Mouse (Mus musculus) ES-E14 (cell line): Measurements from ENCODE around the gene Spon1. TPM values are rescaled to one million over a fixed set of nuclear protein-coding genes. Genes with fewer than 3 reads are reported as not detected.

Source experiments
- DNase-seq: peaks from one replicate; pipeline ENCODE4 v3.0.0-alpha.2; 2013; ENCODE audit warnings: low read depth, low spot score
- H3K27ac ChIP-seq: 2 replicates; pipeline ENCODE4 v1.5.1; 2012; ENCODE audit warnings: low read depth, mild to moderate bottlenecking, low read length, moderate library complexity, mixed read lengths; ENCODE audit not compliant: poor library complexity, insufficient read depth, severe bottlenecking
- H3K36me3 ChIP-seq: 2 replicates; pipeline ENCODE4 v1.6.1; 2012; ENCODE audit warnings: mild to moderate bottlenecking, low read length, moderate library complexity, mixed read lengths; ENCODE audit not compliant: control insufficient read depth, poor library complexity, insufficient read depth, severe bottlenecking
- H3K4me1 ChIP-seq, 2 experiments: fragments of 150-350 bp in 1 of 2; sonication (generic) in 1 of 2; 2 replicates each; pipeline ENCODE4 v1.6.1; 2012; ENCODE audit warnings: low read length in 2 of 2, mild to moderate bottlenecking in 1 of 2, mixed read lengths in 1 of 2; ENCODE audit not compliant: control insufficient read depth in 2 of 2, insufficient read depth in 2 of 2, poor library complexity in 1 of 2
- H3K4me3 ChIP-seq, 2 experiments: fragments of 150-350 bp in 1 of 2; sonication (generic) in 1 of 2; 2 replicates each; pipeline ENCODE4 v1.5.1; 2012; ENCODE audit warnings: low read length in 2 of 2, low read depth in 1 of 2, mild to moderate bottlenecking in 1 of 2, mixed read lengths in 1 of 2; ENCODE audit not compliant: insufficient read depth in 1 of 2, poor library complexity in 1 of 2, severe bottlenecking in 1 of 2
- H3K9ac ChIP-seq: 2 replicates; pipeline ENCODE4 v1.6.1; 2012; ENCODE audit warnings: low read depth, mild to moderate bottlenecking, low read length, mixed read lengths; ENCODE audit not compliant: poor library complexity, insufficient read depth, severe bottlenecking
- H3K9me3 ChIP-seq: fragments of 150-350 bp; sonication (generic); 2 replicates; pipeline ENCODE4 v1.6.1; 2012; ENCODE audit warnings: low read depth, mild to moderate bottlenecking, low read length; ENCODE audit not compliant: control insufficient read depth, insufficient read depth
- CHD2 ChIP-seq: IDR thresholded peaks from 2 replicates; pipeline ENCODE4 v1.6.1; 2014; ENCODE audit warnings: mild to moderate bottlenecking, low read depth, low read length, inconsistent platforms
- HCFC1 ChIP-seq: IDR thresholded peaks from 2 replicates; pipeline ENCODE4 v1.6.1; 2012; ENCODE audit warnings: low read length, inconsistent platforms, borderline replicate concordance; ENCODE audit not compliant: insufficient read depth
- MAFK ChIP-seq: IDR thresholded peaks from 2 replicates; pipeline ENCODE4 v1.6.1; 2014; ENCODE audit warnings: mild to moderate bottlenecking, low read depth, low read length, inconsistent platforms; ENCODE audit not compliant: insufficient read depth
- ZC3H11A ChIP-seq: IDR thresholded peaks from 2 replicates; pipeline ENCODE4 v1.6.1; 2012; ENCODE audit warnings: low read depth, mild to moderate bottlenecking, inconsistent platforms, low read length, borderline replicate concordance
- ZNF384 ChIP-seq: IDR thresholded peaks from 2 replicates; pipeline ENCODE4 v1.6.1; 2012; ENCODE audit warnings: low read depth, low read length, inconsistent platforms
- in situ Hi-C, 2 experiments: fragments of 600-800 bp; cut with MboI; formaldehyde crosslinking; loops; one replicate each; pipeline ENCODE4 v1.15.1; 2025; ENCODE audit warnings: low sequenced_read_pairs in 2 of 2, inconsistent platforms in 1 of 2; ENCODE audit not compliant: unreplicated experiment in 2 of 2
- total RNA-seq: library from RNA; depleted of rRNA; stranded (reverse); fragments of 300-350 nt; gene quantifications from 2 replicates; pipeline ENCODE4 v1.2.3, GENCODE M21; 2012

The Spon1 gene
- total RNA-seq, 1 experiment: 0.13 TPM

DNA sequence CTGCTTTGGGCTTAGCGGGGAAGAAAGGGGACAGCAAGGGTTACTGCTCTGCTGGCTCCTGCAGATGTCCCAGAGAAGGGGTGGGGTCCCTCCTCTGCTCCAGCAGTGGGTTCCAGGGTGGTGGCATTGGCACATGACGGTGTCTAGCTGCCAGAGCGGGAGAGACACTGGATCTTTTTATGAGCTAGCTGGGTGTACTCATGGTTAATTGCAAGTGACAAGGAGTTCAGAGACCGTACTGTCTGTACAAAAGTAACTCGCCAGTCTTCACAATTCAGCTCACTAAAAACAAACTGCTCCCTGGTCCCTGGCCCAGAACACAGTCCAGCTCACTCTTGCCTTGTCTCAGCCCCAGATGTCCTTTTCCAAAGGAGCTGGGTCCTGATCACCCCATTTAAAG is 26.2 kb downstream of the Spon1 start:
- TF ChIP-seq HCFC1 (no peak), ZC3H11A (no peak), ZNF384 (no peak)
- Histone ChIP-seq H3K9ac (no peak overlapping the region), H3K27ac (no peak overlapping the region), H3K4me1 (no peaks in the 10 kb centered on the region), H3K9me3 (no peaks in the 10 kb centered on the region), H3K36me3 (no peaks in the 10 kb centered on the region), H3K4me3 (no peak overlapping the region)
- in situ Hi-C loops: no loop called here
- no peak for DNase-seq

DNA sequence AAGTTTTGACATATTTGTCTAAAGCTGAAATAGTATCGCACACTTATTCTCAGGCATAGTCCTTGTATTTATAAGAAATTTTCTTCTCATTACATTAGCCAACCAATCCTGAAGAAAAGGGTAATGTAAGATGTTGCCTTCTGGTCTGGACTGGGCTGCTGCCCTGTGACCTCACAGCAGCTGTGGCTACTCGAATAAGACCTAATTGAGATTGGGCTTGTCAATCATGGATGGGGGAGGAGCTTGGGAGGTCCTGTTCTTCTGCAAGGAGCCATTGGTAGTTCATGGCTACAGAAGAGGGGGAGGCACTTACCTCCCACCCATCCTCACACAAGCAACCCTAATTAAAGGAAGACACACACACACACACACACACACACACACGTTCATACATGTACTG is 27.1 kb downstream of the Spon1 start:
- Histone ChIP-seq H3K9me3 (no peaks in the 10 kb centered on the region), H3K4me3 (no peak overlapping the region), H3K4me1 (no peaks in the 10 kb centered on the region), H3K27ac (no peak overlapping the region), H3K36me3 (no peaks in the 10 kb centered on the region), H3K9ac (no peak overlapping the region)
- in situ Hi-C loops: no loop called here
- TF ChIP-seq ZNF384 (no peak), CHD2 (no peak), MAFK (no peak), HCFC1 (no peak), ZC3H11A (no peak)
- no peak for DNase-seq

DNA sequence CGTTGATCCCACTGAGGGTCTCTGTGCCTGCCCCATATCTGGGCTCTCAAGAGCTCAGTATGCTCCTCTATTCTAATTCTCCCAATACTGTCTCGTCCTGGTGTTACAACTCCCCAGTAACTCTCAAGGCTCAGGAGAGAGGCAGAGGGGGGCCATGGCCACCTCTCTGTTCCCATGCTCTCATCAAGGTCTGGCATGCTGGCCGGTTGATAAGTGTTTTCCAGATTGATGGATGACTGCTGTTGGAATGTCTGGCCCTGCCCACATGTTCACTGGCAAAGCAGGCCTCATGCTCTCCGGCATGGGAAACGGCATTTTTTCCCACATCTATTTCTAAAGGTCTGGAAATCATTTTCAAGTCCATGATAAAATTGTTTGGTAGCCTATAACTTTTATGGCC is 29.4 kb downstream of the Spon1 start:
- no peaks in the 10 kb centered on the region for H3K9me3 ChIP-seq
- in situ Hi-C loops: no loop called here
- no peak for DNase-seq
- H3K27ac ChIP-seq: no peak overlapping the region
- TF ChIP-seq ZNF384 (no peak), HCFC1 (no peak), ZC3H11A (no peak), CHD2 (no peak), MAFK (no peak)
- no peak overlapping the region for H3K4me3 ChIP-seq
- no peaks in the 10 kb centered on the region for H3K36me3 ChIP-seq
- no peak overlapping the region for H3K9ac ChIP-seq
- no peaks in the 10 kb centered on the region for H3K4me1 ChIP-seq

DNA sequence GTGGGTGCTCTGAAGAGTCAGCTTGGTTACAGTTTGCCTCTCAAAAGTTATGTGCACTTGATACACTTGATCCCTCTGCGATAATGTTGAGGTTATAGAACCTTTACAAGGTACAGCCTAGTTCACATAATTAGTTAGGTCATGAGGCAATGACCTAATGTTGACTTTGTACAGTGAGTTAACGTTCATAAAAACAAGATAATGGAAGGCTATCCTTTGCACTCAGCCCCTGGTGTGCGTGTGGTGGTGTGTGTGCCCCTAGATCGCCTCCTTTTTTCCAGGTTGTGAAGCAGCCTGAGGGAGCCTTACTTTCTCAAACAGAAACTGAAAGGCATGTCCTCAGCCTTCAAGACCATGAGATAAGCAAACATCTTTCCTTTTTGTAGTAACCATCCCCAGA is 31.3 kb downstream of the Spon1 start:
- in situ Hi-C loops: no loop called here
- TF ChIP-seq HCFC1 (no peak), ZC3H11A (no peak), MAFK (no peak), CHD2 (no peak), ZNF384 (no peak)
- Histone ChIP-seq H3K27ac (no peak overlapping the region), H3K9me3 (no peaks in the 10 kb centered on the region), H3K36me3 (no peaks in the 10 kb centered on the region), H3K4me1 (no peaks in the 10 kb centered on the region), H3K9ac (no peak overlapping the region), H3K4me3 (no peak overlapping the region)
- DNase-seq: no peak

DNA sequence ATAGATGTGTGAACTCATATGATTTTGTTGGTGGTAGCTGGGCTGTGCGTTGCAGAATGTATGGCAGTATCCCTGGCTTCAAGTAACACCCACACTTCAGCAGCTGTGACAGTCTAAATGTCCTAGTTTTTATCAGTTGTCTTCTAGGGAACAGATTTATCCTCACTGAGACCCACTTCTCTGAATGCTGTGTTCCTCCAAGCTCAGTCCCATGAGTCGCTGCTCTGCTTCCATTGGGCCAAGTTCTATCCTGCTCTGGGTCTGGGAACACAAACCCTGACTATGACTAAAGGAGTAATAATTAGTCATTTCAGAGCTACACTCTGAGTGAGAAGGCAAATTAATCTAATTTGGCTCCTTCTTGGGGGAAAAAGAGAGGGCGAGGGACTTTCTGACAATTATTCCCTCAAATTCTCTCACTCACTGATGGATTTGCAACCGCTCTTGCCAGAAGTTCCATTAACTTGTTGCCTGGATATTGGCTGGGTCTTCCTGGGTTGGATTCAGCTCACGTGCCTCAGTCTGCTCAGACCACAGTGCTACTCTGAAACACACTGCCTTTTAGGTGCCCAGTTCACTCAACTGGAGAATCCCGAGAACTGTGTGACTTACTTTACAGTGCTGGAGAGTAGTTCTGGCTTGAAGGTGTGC is 32.9 kb downstream of the Spon1 start:
- no peak overlapping the region for H3K9ac ChIP-seq

More for the DNA sequence above, 32.9 kb downstream of the Spon1 start:
- no peak overlapping the region for H3K27ac ChIP-seq
- no peak for DNase-seq
- in situ Hi-C loops: no loop called here
- no peak for TF ChIP-seq ZNF384
- no peak for TF ChIP-seq HCFC1
- no peak for TF ChIP-seq MAFK
- TF ChIP-seq CHD2: no peak
- no peak for TF ChIP-seq ZC3H11A
- no peaks in the 10 kb centered on the region for H3K36me3 ChIP-seq
- H3K4me1 ChIP-seq: no peaks in the 10 kb centered on the region
- no peaks in the 10 kb centered on the region for H3K9me3 ChIP-seq
- H3K4me3 ChIP-seq: no peak overlapping the region
